Mouse (Mus musculus): Measurements from ENCODE around the gene Kctd18. TPM values are rescaled to one million over a fixed set of nuclear protein-coding genes. Genes with fewer than 3 reads are reported as not detected.

Gene Kctd18
- polyA plus RNA-seq, 1 experiment from 2014 or later, result 18.4 TPM

DNA sequence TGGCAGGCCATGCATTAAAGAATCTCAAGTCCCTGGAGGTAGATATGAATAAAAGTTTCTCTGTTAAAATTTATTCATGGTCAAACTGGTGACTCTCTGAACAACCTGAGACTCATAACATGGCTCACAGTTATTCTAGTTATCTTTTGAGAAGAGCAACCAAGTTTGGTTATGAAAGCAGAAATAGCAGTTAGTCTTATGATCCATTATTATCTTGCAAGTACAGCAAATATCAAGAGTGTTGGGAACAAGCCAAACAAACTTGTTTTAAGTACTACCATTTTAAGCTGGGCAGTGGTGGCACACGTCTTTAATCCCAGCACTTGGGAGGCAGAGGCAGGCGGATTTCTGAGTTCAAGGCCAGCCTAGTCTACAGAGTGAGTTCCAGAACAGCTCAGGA lies 27.5 kb downstream of the Kctd18 start:
- Histone ChIP-seq H3K27me3 (ENCODE audit: insufficient read depth, low read length) (no peaks in the 10 kb centered on the region), H3K4me1 (ENCODE audit: insufficient read depth) (no peaks in the 10 kb centered on the region), H3K9me3 (ENCODE audit: low read depth, low read length) (no peaks in the 10 kb centered on the region), H3K9ac (no peak overlapping the region), H3K27ac (ENCODE audit: low read depth) (no peak overlapping the region), H3K4me3 (ENCODE audit: low read depth, low read length) (no peak overlapping the region), H3K4me2 (no peak overlapping the region), H3K36me3 (ENCODE audit: insufficient read depth) (no peaks in the 10 kb centered on the region)
- WGBS, result 74% methylated on average over 2 of the region's 2 CpGs
- DNase-seq, result no peak
- TF ChIP-seq CTCF (IDR thresholded peaks at IDR 0.05; ENCODE audit: low read depth), result no peak
- no peak for ATAC-seq (ENCODE audit: insufficient read depth)

DNA sequence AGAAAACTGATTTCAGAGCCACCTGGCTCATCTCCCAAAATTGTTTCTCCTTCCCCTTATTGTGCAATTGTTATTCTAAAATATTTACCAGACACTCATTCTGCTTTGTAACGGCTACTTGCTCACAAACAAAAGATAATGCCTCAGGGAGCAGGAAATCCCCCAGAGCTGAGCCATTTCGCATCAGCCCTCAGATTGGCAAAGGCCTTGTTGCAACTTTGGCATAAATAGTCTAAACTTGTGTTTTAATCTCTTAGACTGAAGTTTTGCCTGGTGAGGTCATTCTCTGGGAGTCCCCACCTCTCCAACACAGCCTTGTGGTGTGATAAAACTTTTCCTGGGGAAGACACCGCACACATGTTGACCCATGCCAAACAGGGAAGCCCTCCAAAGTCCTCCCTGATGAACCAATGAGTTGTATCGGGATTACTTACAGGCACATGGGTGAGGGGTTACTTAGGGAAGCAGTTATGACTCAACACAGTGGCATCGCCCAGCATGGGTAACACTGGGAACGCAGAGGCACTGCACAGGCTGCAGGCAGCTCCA lies 29.6 kb downstream of the Kctd18 start:
- no peak for TF ChIP-seq CTCF (IDR thresholded peaks at IDR 0.05; ENCODE audit: low read depth)
- H3K27me3 ChIP-seq (ENCODE audit: insufficient read depth, low read length), result no peaks in the 10 kb centered on the region
- H3K9ac ChIP-seq, result no peak overlapping the region
- H3K27ac ChIP-seq (ENCODE audit: low read depth), result no peak overlapping the region; the same call in 1 of the 2 replicates
- 61% methylated on average over 6 of the region's 6 CpGs for WGBS
- ATAC-seq (ENCODE audit: insufficient read depth) (peak; percentile 31; the same call in 1 of the 2 replicates), DNase-seq (peak; percentile 42)
- H3K9me3 ChIP-seq (ENCODE audit: low read depth, low read length), result no peaks in the 10 kb centered on the region
- H3K4me3 ChIP-seq (ENCODE audit: low read depth, low read length), result no peak overlapping the region
- H3K36me3 ChIP-seq (ENCODE audit: insufficient read depth), result no peaks in the 10 kb centered on the region
- H3K4me1 ChIP-seq (ENCODE audit: insufficient read depth), result no peaks in the 10 kb centered on the region
- H3K4me2 ChIP-seq, result no peak overlapping the region

DNA sequence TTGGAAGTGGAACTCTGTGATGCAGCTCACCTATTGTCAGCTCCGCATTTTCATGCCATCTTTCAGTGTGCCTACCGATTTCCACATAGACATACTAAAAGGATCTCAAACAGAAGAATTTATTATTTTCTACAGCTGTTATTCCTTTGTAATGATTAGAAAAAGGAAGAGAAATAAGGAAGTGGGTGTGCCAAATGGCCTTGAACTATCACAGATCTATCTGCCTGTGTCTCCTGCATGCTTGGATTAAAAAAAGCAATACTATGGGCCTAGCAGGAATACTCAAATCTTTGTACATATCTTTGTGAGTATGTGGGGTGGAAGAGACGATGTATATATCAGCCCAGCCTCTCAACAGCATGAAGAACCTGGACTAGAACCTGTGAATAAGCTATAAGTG lies 41.9 kb downstream of the Kctd18 start:
- DNase-seq (no peak), ATAC-seq (ENCODE audit: insufficient read depth) (no peak)
- no peaks in the 10 kb centered on the region for H3K4me1 ChIP-seq (ENCODE audit: insufficient read depth)
- no peaks in the 10 kb centered on the region for H3K36me3 ChIP-seq (ENCODE audit: insufficient read depth)
- no peak for TF ChIP-seq CTCF (IDR thresholded peaks at IDR 0.05; ENCODE audit: low read depth)
- WGBS, result 86% methylated on average over 3 of the region's 3 CpGs
- H3K27me3 ChIP-seq (ENCODE audit: insufficient read depth, low read length), result no peaks in the 10 kb centered on the region
- no peak overlapping the region for H3K27ac ChIP-seq (ENCODE audit: low read depth)
- H3K9me3 ChIP-seq (ENCODE audit: low read depth, low read length), result no peaks in the 10 kb centered on the region
- no peak overlapping the region for H3K4me2 ChIP-seq
- H3K4me3 ChIP-seq (ENCODE audit: low read depth, low read length), result no peak overlapping the region
- no peak overlapping the region for H3K9ac ChIP-seq

DNA sequence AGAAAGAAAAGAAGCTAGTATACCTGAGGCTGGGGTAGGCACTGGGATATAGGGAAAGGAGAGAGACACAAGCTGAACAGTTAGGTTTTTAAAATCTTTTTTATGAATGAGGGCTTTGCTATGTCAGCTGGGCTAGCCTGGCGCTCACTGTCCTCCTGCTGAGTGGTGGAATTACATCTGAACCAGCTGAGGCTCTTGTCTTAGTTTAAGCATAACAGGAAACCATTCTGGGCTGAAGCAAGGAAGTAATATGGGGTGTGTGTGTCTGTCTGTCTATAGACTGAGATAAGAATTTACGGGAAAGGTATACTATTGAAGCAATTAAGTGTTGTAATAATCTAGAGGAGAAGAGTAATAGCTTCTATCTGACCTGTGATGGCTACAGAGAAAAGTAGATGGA lies 47.2 kb downstream of the Kctd18 start:
- no peak overlapping the region for H3K4me2 ChIP-seq
- no peak overlapping the region for H3K27ac ChIP-seq (ENCODE audit: low read depth)
- peaks cover 8% of the 10 kb centered on the region for H3K36me3 ChIP-seq (ENCODE audit: insufficient read depth)
- DNase-seq (no peak), ATAC-seq (ENCODE audit: insufficient read depth) (no peak)
- no peak for TF ChIP-seq CTCF (IDR thresholded peaks at IDR 0.05; ENCODE audit: low read depth)
- no peak overlapping the region for H3K9ac ChIP-seq
- no peaks in the 10 kb centered on the region for H3K9me3 ChIP-seq (ENCODE audit: low read depth, low read length)
- 0 out of 2 replicates have a peak, but pooled peaks cover 8% of the 10 kb centered on the region for H3K4me1 ChIP-seq (ENCODE audit: insufficient read depth)
- H3K4me3 ChIP-seq (ENCODE audit: low read depth, low read length), result no peak overlapping the region
- whole genome bisulfite sequencing, result 73% methylated on average over 2 of the region's 2 CpGs
- H3K27me3 ChIP-seq (ENCODE audit: insufficient read depth, low read length), result no peaks in the 10 kb centered on the region

DNA sequence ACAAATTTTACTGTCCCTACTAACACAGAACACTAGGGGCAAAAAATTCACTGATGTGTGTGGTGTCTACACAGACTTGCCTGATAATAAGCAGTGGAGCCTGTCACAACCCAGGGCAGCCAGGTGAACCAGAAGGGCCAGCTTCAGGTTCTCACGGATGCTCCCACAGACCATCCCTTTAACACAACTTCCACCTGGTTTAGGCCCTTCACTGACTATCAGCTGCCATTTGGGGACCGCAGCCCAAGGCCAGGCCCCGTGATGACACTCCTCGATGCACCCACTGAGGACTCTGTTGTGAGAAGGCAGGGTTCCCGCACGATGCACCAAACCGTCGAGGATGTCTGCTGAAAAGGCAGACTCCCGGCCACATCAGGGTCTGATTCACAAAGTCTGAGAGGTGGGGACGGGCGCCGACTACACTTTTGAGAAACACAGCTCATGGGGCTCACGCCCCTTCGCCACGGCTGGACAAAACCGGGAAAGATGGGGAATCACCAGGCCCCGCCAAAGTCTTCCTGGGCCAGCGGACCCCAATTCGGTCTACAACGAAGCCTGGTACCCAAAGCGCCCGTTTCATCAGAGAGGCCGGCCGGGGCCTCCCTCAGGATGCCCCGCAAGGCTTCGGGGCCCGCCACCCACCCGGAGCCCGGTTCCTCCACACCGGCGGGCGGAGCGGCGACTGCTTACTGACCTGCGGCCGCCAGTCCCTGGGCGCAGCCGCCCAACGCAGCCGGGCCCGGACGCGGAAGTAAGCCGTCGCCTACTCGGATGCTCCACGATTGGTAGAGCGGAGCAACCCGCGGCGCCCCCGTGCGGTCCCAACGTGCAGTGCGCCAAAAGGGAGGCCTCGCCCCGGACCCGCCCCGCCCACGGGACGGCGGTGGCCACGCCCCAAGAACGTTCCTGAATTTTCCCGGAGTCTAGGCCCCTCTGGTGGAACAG lies 49.2 kb downstream of the Kctd18 start:
- Histone ChIP-seq H3K36me3 (ENCODE audit: insufficient read depth) (peaks cover 25% of the 10 kb centered on the region), H3K27ac (ENCODE audit: low read depth) (peak overlapping the region; percentile 84), H3K9me3 (ENCODE audit: low read depth, low read length) (no peaks in the 10 kb centered on the region), H3K4me2 (peak overlapping the region; percentile 68), H3K4me1 (ENCODE audit: insufficient read depth) (0 out of 2 replicates have a peak, but pooled peaks cover 8% of the 10 kb centered on the region), H3K9ac (peak overlapping the region; percentile 91), H3K27me3 (ENCODE audit: insufficient read depth, low read length) (no peaks in the 10 kb centered on the region), H3K4me3 (ENCODE audit: low read depth, low read length) (peak overlapping the region; percentile 76)
- peak; percentile 76 for TF ChIP-seq CTCF (IDR thresholded peaks at IDR 0.05; ENCODE audit: low read depth)
- peak; percentile 99 for ATAC-seq (ENCODE audit: insufficient read depth)
- WGBS, result 0% methylated on average over 64 of the region's 65 CpGs
- peak; percentile 98 for DNase-seq

DNA sequence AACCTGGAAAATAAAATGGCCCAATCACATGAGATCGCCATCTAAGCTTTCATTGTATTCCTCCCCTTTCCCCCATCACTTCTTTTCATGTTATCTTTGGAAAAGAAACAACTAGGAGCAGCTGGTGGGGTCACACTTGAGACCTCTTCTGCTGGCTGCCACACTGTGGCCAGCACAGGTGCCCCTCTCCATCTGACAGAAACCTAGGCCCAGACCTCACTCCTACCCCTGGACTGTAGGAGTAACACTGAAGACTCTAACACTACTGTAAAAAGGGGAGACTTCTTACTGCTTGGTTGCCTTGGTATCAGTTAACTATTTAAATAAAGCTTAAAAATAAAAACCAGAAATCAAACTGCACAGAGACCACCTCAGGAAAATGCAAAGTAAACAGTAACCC lies 63.0 kb downstream of the Kctd18 start:
- no peak overlapping the region for H3K4me3 ChIP-seq (ENCODE audit: low read depth, low read length)
- no peaks in the 10 kb centered on the region for H3K27me3 ChIP-seq (ENCODE audit: insufficient read depth, low read length)
- ATAC-seq (ENCODE audit: insufficient read depth), result no peak
- no peak for TF ChIP-seq CTCF (IDR thresholded peaks at IDR 0.05; ENCODE audit: low read depth)
- no peak for DNase-seq
- no peak overlapping the region for H3K27ac ChIP-seq (ENCODE audit: low read depth)
- H3K4me2 ChIP-seq, result no peak overlapping the region
- peaks cover 36% of the 10 kb centered on the region for H3K36me3 ChIP-seq (ENCODE audit: insufficient read depth)
- no peaks in the 10 kb centered on the region for H3K4me1 ChIP-seq (ENCODE audit: insufficient read depth)
- H3K9ac ChIP-seq, result no peak overlapping the region
- no peaks in the 10 kb centered on the region for H3K9me3 ChIP-seq (ENCODE audit: low read depth, low read length)
- WGBS, result 82% methylated on average over 1 of the region's 1 CpGs

DNA sequence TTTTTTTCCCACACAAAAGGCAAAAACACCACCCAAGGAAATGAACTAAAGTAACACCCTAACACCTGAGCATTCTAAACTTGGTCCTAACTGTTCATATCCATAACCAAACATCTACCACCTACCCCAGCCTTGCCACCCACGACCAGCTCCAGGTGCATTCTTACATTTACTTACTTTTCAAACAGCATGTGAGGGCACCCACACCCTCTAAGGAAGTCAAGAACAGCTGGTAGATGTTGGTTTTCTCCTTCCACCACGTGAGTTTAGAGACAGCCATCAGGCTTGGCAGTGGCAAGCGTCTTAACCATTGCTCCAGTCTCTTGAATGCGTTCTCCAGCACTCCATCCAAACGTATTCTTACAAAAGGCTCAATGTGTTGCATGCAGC lies 64.4 kb downstream of the Kctd18 start:
- no peak for ATAC-seq (ENCODE audit: insufficient read depth)
- Histone ChIP-seq H3K4me1 (ENCODE audit: insufficient read depth) (no peaks in the 10 kb centered on the region), H3K4me3 (ENCODE audit: low read depth, low read length) (no peak overlapping the region), H3K9me3 (ENCODE audit: low read depth, low read length) (no peaks in the 10 kb centered on the region), H3K4me2 (no peak overlapping the region), H3K36me3 (ENCODE audit: insufficient read depth) (peaks cover 34% of the 10 kb centered on the region), H3K27me3 (ENCODE audit: insufficient read depth, low read length) (no peaks in the 10 kb centered on the region), H3K27ac (ENCODE audit: low read depth) (no peak overlapping the region), H3K9ac (no peak overlapping the region)
- WGBS, result 71% methylated on average over 5 of the region's 5 CpGs
- TF ChIP-seq CTCF (IDR thresholded peaks at IDR 0.05; ENCODE audit: low read depth), result no peak
- no peak for DNase-seq
